ENCODE assay signal across 8 mouse cellular contexts in the genomic region with DNA sequence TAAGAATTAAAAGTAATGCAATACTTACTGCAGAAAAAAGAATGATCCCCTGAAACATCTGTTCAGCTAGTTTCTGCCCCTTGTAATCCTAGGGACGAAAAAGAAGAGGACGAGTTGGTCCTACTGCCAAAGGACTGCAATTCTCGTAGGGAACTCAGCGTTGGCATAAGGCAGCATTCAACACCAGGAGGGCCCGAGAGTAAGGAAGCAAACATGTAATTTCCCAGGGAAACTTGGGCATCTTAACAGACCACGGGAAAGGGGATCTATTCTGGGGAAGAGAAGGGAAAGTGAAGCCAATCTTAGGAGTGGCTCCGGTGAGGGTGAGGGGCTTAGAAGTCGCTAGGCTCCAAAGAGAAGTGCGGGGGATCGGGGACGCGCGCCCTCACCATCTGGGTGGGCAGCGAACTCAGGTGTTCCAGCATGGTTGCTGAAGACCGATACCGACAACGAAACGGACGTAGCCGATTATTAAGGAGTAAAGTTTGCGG. TPM values are rescaled to one million over a fixed set of nuclear protein-coding genes. Genes with fewer than 3 reads are reported as not detected.
DNase-seq lines count a peak whose midpoint lies in the region; ATAC-seq and TF ChIP-seq lines count a peak whose summit lies in the region.

No protein-coding gene starts in this region.

- peak overlapping the region; percentile 55 for H3K4me2 ChIP-seq in kidney, embryonic 16.5 days (replicated peaks; ENCODE audit: low read depth, low read length)
- H3K4me2 ChIP-seq in hindbrain, embryonic 15.5 days, result peak overlapping the region; percentile 88
- peak overlapping the region; percentile 71 for H3K4me2 ChIP-seq in midbrain, embryonic 15.5 days

- WGBS in kidney, embryonic 16.5 days, result under 1% methylated on average over 21 of the region's 21 CpGs
- WGBS in hindbrain, embryonic 15.5 days, result under 1% methylated on average over 21 of the region's 21 CpGs
- under 1% methylated on average over 21 of the region's 21 CpGs for WGBS in midbrain, embryonic 15.5 days

- peak; percentile 43; the same call in 1 of the 2 replicates for ATAC-seq in kidney, embryonic 16.5 days (ENCODE audit: low FRiP score, low TSS enrichment)
- peak; percentile 53 for ATAC-seq in hindbrain, embryonic 15.5 days (ENCODE audit: low FRiP score, low read depth)
- ATAC-seq in midbrain, embryonic 15.5 days (replicated peaks), result no peak; the same call in 1 of the 2 replicates

- no peaks in the 10 kb centered on the region for H3K27me3 ChIP-seq in kidney, embryonic 16.5 days (ENCODE audit: insufficient read depth, low read length)
- H3K27me3 ChIP-seq in hindbrain, embryonic 15.5 days, result no peaks in the 10 kb centered on the region
- no peaks in the 10 kb centered on the region for H3K27me3 ChIP-seq in midbrain, embryonic 15.5 days (replicated peaks)

- intact Hi-C loops in left cerebral cortex, postnatal 10 days (cut with DNase I), result no loop called here

- peak overlapping the region; percentile 96 for H3K9ac ChIP-seq in kidney, embryonic 16.5 days (replicated peaks; ENCODE audit: low read length)
- H3K9ac ChIP-seq in hindbrain, embryonic 15.5 days, result peak overlapping the region; percentile 98
- peak overlapping the region; percentile 94 for H3K9ac ChIP-seq in midbrain, embryonic 15.5 days

- H3K36me3 ChIP-seq in kidney, embryonic 16.5 days (ENCODE audit: insufficient read depth, low read length), result peaks cover 6% of the 10 kb centered on the region; the same call in 1 of the 2 replicates
- H3K36me3 ChIP-seq in hindbrain, embryonic 15.5 days, result no peaks in the 10 kb centered on the region
- 0 out of 2 replicates have a peak, but pooled peaks cover 9% of the 10 kb centered on the region for H3K36me3 ChIP-seq in midbrain, embryonic 15.5 days (replicated peaks)

- H3K4me3 ChIP-seq in kidney, embryonic 16.5 days (ENCODE audit: low read length), result peak overlapping the region; percentile 98
- H3K4me3 ChIP-seq in bone marrow macrophage, adult 2 months (ENCODE audit: insufficient read depth, low read length), result peak overlapping the region; percentile 92
- H3K4me3 ChIP-seq in hindbrain, embryonic 15.5 days, result peak overlapping the region; percentile 99
- H3K4me3 ChIP-seq in midbrain, embryonic 15.5 days, result peak overlapping the region; percentile 83

- H3K9me3 ChIP-seq in kidney, embryonic 16.5 days (ENCODE audit: low read length), result no peaks in the 10 kb centered on the region
- no peaks in the 10 kb centered on the region for H3K9me3 ChIP-seq in hindbrain, embryonic 15.5 days
- no peaks in the 10 kb centered on the region for H3K9me3 ChIP-seq in midbrain, embryonic 15.5 days

- H3K27ac ChIP-seq in kidney, embryonic 16.5 days (ENCODE audit: low read length), result peak overlapping the region; percentile 98
- H3K27ac ChIP-seq in bone marrow macrophage, adult 2 months (ENCODE audit: insufficient read depth, low read depth, low read length), result peak overlapping the region; percentile 62
- H3K27ac ChIP-seq in hindbrain, embryonic 15.5 days (replicated peaks), result peak overlapping the region; percentile 97
- H3K27ac ChIP-seq in midbrain, embryonic 15.5 days, result peak overlapping the region; percentile 94

- H3K4me1 ChIP-seq in kidney, embryonic 16.5 days (ENCODE audit: insufficient read depth, low read length), result peaks cover 16% of the 10 kb centered on the region; the same call in 1 of the 2 replicates
- H3K4me1 ChIP-seq in bone marrow macrophage, adult 2 months (ENCODE audit: control insufficient read depth, insufficient read depth, low read length), result peaks cover 5% of the 10 kb centered on the region
- peaks cover 25% of the 10 kb centered on the region for H3K4me1 ChIP-seq in hindbrain, embryonic 15.5 days (replicated peaks)
- peaks cover 25% of the 10 kb centered on the region for H3K4me1 ChIP-seq in midbrain, embryonic 15.5 days

- no peak for TF ChIP-seq POLR2A in bone marrow macrophage, adult 2 months (IDR thresholded peaks at IDR 0.05; ENCODE audit: borderline replicate concordance, low read depth, low read length)

- TF ChIP-seq CTCF in bone marrow macrophage, adult 2 months (IDR thresholded peaks at IDR 0.05; ENCODE audit: low read depth, low read length), result no peak

- no peak for DNase-seq in kidney, postnatal 14 days
- DNase-seq in cerebellum, adult 18-20 months, result no peak
- DNase-seq in layer of hippocampus, adult 9-11 months, result no peak
- no peak for DNase-seq in left cerebral cortex, postnatal 10 days (ENCODE audit: extremely low spot score in 1 of 2, low spot score in 2 of 2)

RNA-seq across cellular contexts. Expression of gene Glt8d1, which starts 0.3 kb away (rescaled TPM):
- polyA plus RNA-seq in kidney, embryonic 16.5 days (2015; fragmentation: Nextera tagmentation; extraction: Ambion mirVana), result 68.8 and 72.7 TPM in 2 replicates
- 62.2 and 65.6 TPM in 2 replicates for polyA plus RNA-seq in bone marrow macrophage, adult 2 months (2012; ENCODE audit: insufficient read depth, insufficient read length, missing spikeins)
- 60.4 and 61.2 TPM in 2 replicates for polyA plus RNA-seq in hindbrain, embryonic 15.5 days (2015; fragmentation: Nextera tagmentation; extraction: Ambion mirVana)
- polyA plus RNA-seq in midbrain, embryonic 15.5 days (2015; fragmentation: Nextera tagmentation; extraction: Ambion mirVana), result 53.0 and 63.3 TPM in 2 replicates
- 10 to 100 TPM; 33.9 to 37.1 TPM for total RNA-seq in left cerebral cortex, postnatal 10 days (2021)

RNA-seq across cellular contexts. Expression of gene Spcs1, which starts 0.6 kb away (rescaled TPM):
- polyA plus RNA-seq in kidney, embryonic 16.5 days (2015; fragmentation: Nextera tagmentation; extraction: Ambion mirVana), result 372 and 375 TPM in 2 replicates
- 231 and 244 TPM in 2 replicates for polyA plus RNA-seq in bone marrow macrophage, adult 2 months (2012; ENCODE audit: insufficient read depth, insufficient read length, missing spikeins)
- 323 and 340 TPM in 2 replicates for polyA plus RNA-seq in hindbrain, embryonic 15.5 days (2015; fragmentation: Nextera tagmentation; extraction: Ambion mirVana)
- 273 and 290 TPM in 2 replicates for polyA plus RNA-seq in midbrain, embryonic 15.5 days (2015; fragmentation: Nextera tagmentation; extraction: Ambion mirVana)
- 100 to 1,000 TPM; 176 to 187 TPM for total RNA-seq in left cerebral cortex, postnatal 10 days (2021)

RNA-seq across cellular contexts. Expression of gene Pbrm1, which starts 18.1 kb away (rescaled TPM):
- 126 and 128 TPM in 2 replicates for polyA plus RNA-seq in kidney, embryonic 16.5 days (2015; fragmentation: Nextera tagmentation; extraction: Ambion mirVana)
- polyA plus RNA-seq in bone marrow macrophage, adult 2 months (2012; ENCODE audit: insufficient read depth, insufficient read length, missing spikeins), result 33.7 and 34.4 TPM in 2 replicates
- 117 and 124 TPM in 2 replicates for polyA plus RNA-seq in hindbrain, embryonic 15.5 days (2015; fragmentation: Nextera tagmentation; extraction: Ambion mirVana)
- 134 and 142 TPM in 2 replicates for polyA plus RNA-seq in midbrain, embryonic 15.5 days (2015; fragmentation: Nextera tagmentation; extraction: Ambion mirVana)
- 10 to 100 TPM; 66.7 to 72.3 TPM for total RNA-seq in left cerebral cortex, postnatal 10 days (2021)

RNA-seq across cellular contexts. Expression of gene Gnl3, which starts 18.1 kb away (rescaled TPM):
- polyA plus RNA-seq in kidney, embryonic 16.5 days (2015; fragmentation: Nextera tagmentation; extraction: Ambion mirVana), result 107 and 116 TPM in 2 replicates
- polyA plus RNA-seq in bone marrow macrophage, adult 2 months (2012; ENCODE audit: insufficient read depth, insufficient read length, missing spikeins), result 25.4 and 26.5 TPM in 2 replicates
- 49.0 and 51.8 TPM in 2 replicates for polyA plus RNA-seq in hindbrain, embryonic 15.5 days (2015; fragmentation: Nextera tagmentation; extraction: Ambion mirVana)
- 47.8 and 55.1 TPM in 2 replicates for polyA plus RNA-seq in midbrain, embryonic 15.5 days (2015; fragmentation: Nextera tagmentation; extraction: Ambion mirVana)
- 10 to 100 TPM; 46.0 to 60.3 TPM for total RNA-seq in left cerebral cortex, postnatal 10 days (2021)

RNA-seq across cellular contexts. Expression of gene Nek4, which starts 49.7 kb away (rescaled TPM):
- 15.0 and 18.9 TPM in 2 replicates for polyA plus RNA-seq in kidney, embryonic 16.5 days (2015; fragmentation: Nextera tagmentation; extraction: Ambion mirVana)
- polyA plus RNA-seq in bone marrow macrophage, adult 2 months (2012; ENCODE audit: insufficient read depth, insufficient read length, missing spikeins), result 6.1 and 6.3 TPM in 2 replicates
- polyA plus RNA-seq in hindbrain, embryonic 15.5 days (2015; fragmentation: Nextera tagmentation; extraction: Ambion mirVana), result 16.2 and 19.6 TPM in 2 replicates
- polyA plus RNA-seq in midbrain, embryonic 15.5 days (2015; fragmentation: Nextera tagmentation; extraction: Ambion mirVana), result 17.2 and 18.1 TPM in 2 replicates
- total RNA-seq in left cerebral cortex, postnatal 10 days (2021), result 10 to 100 TPM; 12.8 to 14.4 TPM
